Mouse (Mus musculus) midbrain, postnatal 0 days (tissue): Measurements from ENCODE around the gene Hyls1. TPM values are rescaled to one million over a fixed set of nuclear protein-coding genes. Genes with fewer than 3 reads are reported as not detected.
A peak's percentile ranks its signal among the peaks of the same experiment; 100 is the strongest.

Experiments
- ATAC-seq: fragments of 200-750 bp; cut with Nextera tagmentation; 2 replicates; pipeline ENCODE4 v1.8.0; 2017; ENCODE audit warnings: moderate number of reproducible peaks, mild to moderate bottlenecking, moderate TSS enrichment, moderate library complexity; ENCODE audit not compliant: low FRiP score
- DNase-seq: peaks from one replicate; pipeline ENCODE4 v3.0.0-alpha.2; 2015; ENCODE audit warnings: low spot score
- H3K27ac ChIP-seq: fragments of 300-500 bp; sonication (generic); 2 replicates; pipeline ENCODE4 v1.5.1; 2014; ENCODE audit warnings: low read depth, mild to moderate bottlenecking, low read length, mixed read lengths
- H3K27me3 ChIP-seq: fragments of 300-500 bp; sonication (generic); 2 replicates; pipeline ENCODE4 v1.6.1; 2014; ENCODE audit warnings: low read length, control low read depth, mixed read lengths; ENCODE audit not compliant: insufficient read depth
- H3K36me3 ChIP-seq: fragments of 300-500 bp; sonication (generic); 2 replicates; pipeline ENCODE4 v1.6.1; 2014; ENCODE audit warnings: low read length, control low read depth, mixed read lengths; ENCODE audit not compliant: insufficient read depth
- H3K4me1 ChIP-seq: fragments of 300-500 bp; sonication (generic); 2 replicates; pipeline ENCODE4 v1.6.1; 2014; ENCODE audit warnings: mild to moderate bottlenecking, control low read depth, antibody characterized with exemption, low read length, mixed read lengths; ENCODE audit not compliant: insufficient read depth
- H3K4me2 ChIP-seq: fragments of 300-500 bp; sonication (generic); 2 replicates; pipeline ENCODE4 v1.6.1; 2014; ENCODE audit warnings: low read depth, mild to moderate bottlenecking, low read length, mixed read lengths; ENCODE audit not compliant: poor library complexity, severe bottlenecking
- H3K4me3 ChIP-seq: fragments of 300-500 bp; sonication (generic); 2 replicates; pipeline ENCODE4 v1.5.1; 2014; ENCODE audit warnings: low read depth, mild to moderate bottlenecking, low read length, moderate library complexity
- H3K9ac ChIP-seq: fragments of 300-500 bp; sonication (generic); replicated peaks from 2 replicates; pipeline ENCODE4 v1.6.1; 2014; ENCODE audit warnings: mild to moderate bottlenecking, low read length, moderate library complexity, mixed read lengths; ENCODE audit not compliant: poor library complexity, severe bottlenecking
- H3K9me3 ChIP-seq: fragments of 300-500 bp; sonication (generic); 2 replicates; pipeline ENCODE4 v1.6.1; 2016; ENCODE audit warnings: low read length, control low read depth
- CTCF ChIP-seq: IDR thresholded peaks from 2 replicates; pipeline ENCODE4 v1.5.1; 2016; ENCODE audit warnings: antibody characterized with exemption, mild to moderate bottlenecking
- WGBS: fragments of 180-500 bp; shearing (Covaris S2); extraction: QIAGEN DNeasy Blood & Tissue Kit; methylation state at CpG from one replicate; pipeline ENCODE4 v1.1.7; 2014; 5-methylcytosine and 5-hydroxymethylcytosine counted together
- polyA plus RNA-seq: library from polyadenylated mRNA; unstranded; fragments of >200 nt; fragmentation: Nextera tagmentation; extraction: Ambion mirVana; gene quantifications from 2 replicates; pipeline ENCODE4 v1.2.1, GENCODE M21; 2015
- total RNA-seq: library from RNA; depleted of rRNA; stranded (reverse); fragments of >200 nt; gene quantifications from 2 replicates; pipeline ENCODE4 v1.2.3, GENCODE M21; 2014

Hyls1 gene
- total and polyA plus RNA-seq, 2 experiments from 2014 or later, result 7.9 to 9.2 TPM

- Histone ChIP-seq H3K4me2 (no peak overlapping the region), H3K4me3 (no peak overlapping the region), H3K27me3 (no peaks in the 10 kb centered on the region), H3K9ac (no peak overlapping the region), H3K9me3 (no peaks in the 10 kb centered on the region), H3K4me1 (no peaks in the 10 kb centered on the region), H3K27ac (no peak overlapping the region), H3K36me3 (no peaks in the 10 kb centered on the region)
- no peak for TF ChIP-seq CTCF
- no peak for DNase-seq
- WGBS, result 33% methylated on average over 1 of the region's 1 CpGs
- no peak for ATAC-seq
Observed at GRCm38 (mm10) chr9:35529796-35530195, 40.4 kb downstream of the Hyls1 start.

- H3K9ac ChIP-seq, result no peak overlapping the region
- H3K27ac ChIP-seq, result no peak overlapping the region
- H3K4me1 ChIP-seq, result no peaks in the 10 kb centered on the region; the same call in 1 of the 2 replicates
- H3K36me3 ChIP-seq, result no peaks in the 10 kb centered on the region
- no peak for DNase-seq
- no peaks in the 10 kb centered on the region for H3K9me3 ChIP-seq
- H3K4me3 ChIP-seq, result no peak overlapping the region
- 68% methylated on average over 3 of the region's 3 CpGs for WGBS
- no peak overlapping the region for H3K4me2 ChIP-seq
- H3K27me3 ChIP-seq, result no peaks in the 10 kb centered on the region
- ATAC-seq, result no peak
- no peak for TF ChIP-seq CTCF
Observed at GRCm38 (mm10) chr9:35529141-35529540, 41.1 kb downstream of the Hyls1 start.

GRCm38 (mm10) chr9:35523941-35524411, 46.2 kb downstream of the Hyls1 start:
- TF ChIP-seq CTCF, result peak; percentile 87

GRCm38 (mm10) chr9:35523541-35523940, 46.7 kb downstream of the Hyls1 start:
- Histone ChIP-seq H3K36me3 (no peaks in the 10 kb centered on the region), H3K9me3 (no peaks in the 10 kb centered on the region), H3K4me2 (no peak overlapping the region; the same call in 1 of the 2 replicates), H3K27me3 (no peaks in the 10 kb centered on the region), H3K4me1 (peaks cover 3% of the 10 kb centered on the region), H3K27ac (peak overlapping the region; percentile 53), H3K9ac (no peak overlapping the region), H3K4me3 (no peak overlapping the region)
- DNase-seq (peak; percentile 81), ATAC-seq (peak; percentile 53; the same call in 1 of the 2 replicates)
- WGBS, result 5% methylated on average over 5 of the region's 5 CpGs
- TF ChIP-seq CTCF, result no peak

More at GRCm38 (mm10) chr9:35523941-35524411, 46.2 kb downstream of the Hyls1 start:
- peaks cover 3% of the 10 kb centered on the region for H3K4me1 ChIP-seq
- no peaks in the 10 kb centered on the region for H3K27me3 ChIP-seq
- peak; percentile 85 for DNase-seq
- no peak overlapping the region for H3K9ac ChIP-seq
- WGBS, result 12% methylated on average over 7 of the region's 7 CpGs
- no peaks in the 10 kb centered on the region for H3K9me3 ChIP-seq
- H3K4me3 ChIP-seq, result no peak overlapping the region
- peak; percentile 87 for ATAC-seq
- H3K27ac ChIP-seq, result peak overlapping the region; percentile 53
- no peak overlapping the region; the same call in 1 of the 2 replicates for H3K4me2 ChIP-seq
- H3K36me3 ChIP-seq, result no peaks in the 10 kb centered on the region

GRCm38 (mm10) chr9:35522821-35523515, 47.2 kb downstream of the Hyls1 start:
- DNase-seq (no peak), ATAC-seq (peak; percentile 17; the same call in 1 of the 2 replicates)
- H3K4me1 ChIP-seq, result peaks cover 3% of the 10 kb centered on the region
- no peaks in the 10 kb centered on the region for H3K36me3 ChIP-seq
- TF ChIP-seq CTCF, result no peak
- 50% methylated on average over 1 of the region's 1 CpGs for WGBS
- no peak overlapping the region for H3K4me3 ChIP-seq
- no peak overlapping the region for H3K9ac ChIP-seq
- H3K27ac ChIP-seq, result peak overlapping the region; percentile 53; the same call in 1 of the 2 replicates
- no peaks in the 10 kb centered on the region for H3K27me3 ChIP-seq
- H3K4me2 ChIP-seq, result no peak overlapping the region
- H3K9me3 ChIP-seq, result no peaks in the 10 kb centered on the region

GRCm38 (mm10) chr9:35522241-35522640, 48.0 kb downstream of the Hyls1 start:
- Histone ChIP-seq H3K36me3 (no peaks in the 10 kb centered on the region), H3K27ac (no peak overlapping the region), H3K27me3 (no peaks in the 10 kb centered on the region), H3K4me3 (no peak overlapping the region), H3K9me3 (no peaks in the 10 kb centered on the region), H3K9ac (no peak overlapping the region), H3K4me2 (no peak overlapping the region), H3K4me1 (peaks cover 3% of the 10 kb centered on the region)
- ATAC-seq (no peak), DNase-seq (no peak)
- 81% methylated on average over 2 of the region's 2 CpGs for WGBS
- TF ChIP-seq CTCF, result no peak
